Mouse (Mus musculus) CH12.LX (cell line): ENCODE measurements around the gene Bfsp2.

Experiments
- CHD1 ChIP-seq: IDR thresholded peaks from 2 replicates; pipeline ENCODE4 v1.6.1; 2012; ENCODE audit warnings: low read depth, low read length, improper control_type of control experiment, inconsistent platforms
- EP300 ChIP-seq: IDR thresholded peaks from 2 replicates; pipeline ENCODE4 v1.6.1; 2011; ENCODE audit warnings: low read length, improper control_type of control experiment
- POLR2A ChIP-seq: IDR thresholded peaks from 2 replicates; pipeline ENCODE4 v1.6.1; 2011; ENCODE audit warnings: low read depth, mild to moderate bottlenecking, improper control_type of control experiment, low read length

DNA sequence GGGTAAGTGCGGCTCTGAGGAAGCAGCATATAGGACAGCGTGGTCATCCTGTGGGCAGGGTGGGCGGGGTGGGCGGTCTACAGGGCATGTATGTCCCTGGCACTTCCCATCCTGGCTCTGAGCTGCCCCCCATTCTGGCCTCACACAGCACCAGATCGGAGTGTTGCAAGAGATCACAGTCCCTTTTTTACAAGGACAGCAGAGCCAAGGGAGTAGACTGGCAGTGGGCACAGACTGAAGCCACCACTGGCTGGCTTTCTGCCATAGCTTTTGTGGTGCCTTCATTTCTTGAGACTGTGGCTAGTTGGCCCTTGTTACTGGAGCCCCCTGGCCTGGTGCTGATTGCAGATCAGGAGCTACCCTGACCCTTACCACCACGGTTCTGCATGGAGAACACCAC lies 6.0 kb upstream of the Bfsp2 start:
- TF ChIP-seq CHD1 (no peak), EP300 (no peak), POLR2A (no peak)
